14 mouse cellular contexts compared by ENCODE assay signal in the genomic region with DNA sequence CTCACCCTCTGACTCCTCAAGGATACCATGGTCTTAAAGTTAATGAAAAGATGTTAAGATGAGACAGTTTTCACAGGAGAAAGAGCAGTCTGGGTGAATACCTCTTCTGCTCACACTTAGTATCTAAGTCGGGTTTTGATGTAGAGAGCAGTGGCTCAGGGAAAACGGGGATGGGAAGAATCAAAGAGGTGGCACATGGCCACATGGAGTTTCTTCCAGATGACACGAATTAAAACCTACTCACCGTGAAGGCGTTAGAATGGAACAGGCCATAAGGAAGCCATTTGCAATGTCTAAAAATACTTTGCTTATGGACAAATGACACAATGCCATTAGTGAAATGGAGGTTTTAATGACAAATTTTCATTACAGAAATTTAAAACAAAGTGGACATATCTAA. TPM values are rescaled to one million over a fixed set of nuclear protein-coding genes. Genes with fewer than 3 reads are reported as not detected.
"Had no signal": no experiment of that assay in that cellular context is flagged by ENCODE, and none has a peak within 500 bp of the region (broad histone marks: within the 10 kb centered on the region; RNA-seq: fewer than 3 reads in every experiment).

No protein-coding gene starts in this region.

- H3K4me1 ChIP-seq: kidney, embryonic 15.5 days; limb, embryonic 12.5 days; liver, embryonic 13.5 days; lung, embryonic 15.5 days; megakaryocyte, embryonic 14.5 days had no signal

- H3K9ac ChIP-seq: kidney, embryonic 15.5 days; limb, embryonic 12.5 days; liver, embryonic 13.5 days; liver, postnatal 0 days; lung, embryonic 15.5 days; midbrain, embryonic 15.5 days had no signal

- H3K36me3 ChIP-seq: kidney, embryonic 15.5 days; limb, embryonic 12.5 days; liver, embryonic 13.5 days; lung, embryonic 15.5 days; midbrain, embryonic 15.5 days had no signal

- H3K4me2 ChIP-seq: kidney, embryonic 15.5 days; limb, embryonic 12.5 days; liver, embryonic 13.5 days; lung, embryonic 15.5 days; midbrain, embryonic 15.5 days had no signal

- H3K27me3 ChIP-seq: limb, embryonic 12.5 days; liver, embryonic 13.5 days; lung, embryonic 15.5 days; megakaryocyte, embryonic 14.5 days; midbrain, embryonic 15.5 days had no signal

- DNase-seq: kidney, postnatal 25 days; liver; liver, embryonic 13.5 days; liver, postnatal 0 days; lung, postnatal 14 days; thymus, postnatal 4 days had no signal

- H3K4me3 ChIP-seq: kidney, embryonic 15.5 days; left cerebral cortex, adult 2 months; limb, embryonic 12.5 days; liver, embryonic 13.5 days; lung, embryonic 15.5 days; megakaryocyte, embryonic 14.5 days; midbrain, embryonic 15.5 days had no signal

- H3K9me3 ChIP-seq: kidney, embryonic 15.5 days; limb, embryonic 12.5 days; liver, embryonic 13.5 days; lung, embryonic 15.5 days; megakaryocyte, embryonic 14.5 days; midbrain, embryonic 15.5 days had no signal

- ATAC-seq: liver, postnatal 0 days; midbrain, embryonic 15.5 days had no signal

- H3K27ac ChIP-seq: kidney, embryonic 15.5 days; left cerebral cortex, adult 2 months; limb, embryonic 12.5 days; liver, embryonic 13.5 days; lung, embryonic 15.5 days; macrophage; midbrain, embryonic 15.5 days; stomach, postnatal 0 days had no signal

RNA-seq across cellular contexts. Expression of a gene that starts 50.1 kb away (rescaled TPM):
- polyA plus RNA-seq: macrophage had no signal
